Mouse (Mus musculus) forebrain, embryonic 15.5 days (tissue): ENCODE data around the gene Znfx1. TPM values are rescaled to one million over a fixed set of nuclear protein-coding genes. Genes with fewer than 3 reads are reported as not detected.
A peak's percentile ranks its signal among the peaks of the same experiment; 100 is the strongest.
"Not testable (repeated sequence)": the region's sequence is repeated elsewhere in the genome, so short reads cannot be mapped to it uniquely, and the experiment has no call there.

Source experiments
- ATAC-seq: fragments of 200-750 bp; cut with Nextera tagmentation; replicated peaks from 2 replicates; pipeline ENCODE4 v1.8.0; 2017; ENCODE audit warnings: mild to moderate bottlenecking, moderate TSS enrichment, moderate library complexity
- H3K27ac ChIP-seq: fragments of 300-500 bp; sonication (generic); replicated peaks from 2 replicates; pipeline ENCODE4 v1.5.1; 2015; ENCODE audit warnings: mild to moderate bottlenecking, inconsistent platforms
- H3K27me3 ChIP-seq: fragments of 300-500 bp; sonication (generic); 2 replicates; pipeline ENCODE4 v1.6.1; 2015; ENCODE audit warnings: inconsistent platforms
- H3K36me3 ChIP-seq: fragments of 300-500 bp; sonication (generic); 2 replicates; pipeline ENCODE4 v1.6.1; 2015; ENCODE audit warnings: mild to moderate bottlenecking, inconsistent platforms
- H3K4me1 ChIP-seq: fragments of 300-500 bp; sonication (generic); 2 replicates; pipeline ENCODE4 v1.6.1; 2015; ENCODE audit warnings: inconsistent platforms
- H3K4me2 ChIP-seq: fragments of 300-500 bp; sonication (generic); replicated peaks from 2 replicates; pipeline ENCODE4 v1.6.1; 2015; ENCODE audit warnings: mild to moderate bottlenecking, inconsistent platforms
- H3K4me3 ChIP-seq: fragments of 300-500 bp; sonication (generic); 2 replicates; pipeline ENCODE4 v1.5.1; 2015; ENCODE audit warnings: mild to moderate bottlenecking, inconsistent platforms
- H3K9ac ChIP-seq: fragments of 300-500 bp; sonication (generic); replicated peaks from 2 replicates; pipeline ENCODE4 v1.6.1; 2015; ENCODE audit warnings: mild to moderate bottlenecking, inconsistent platforms
- H3K9me3 ChIP-seq: fragments of 300-500 bp; sonication (generic); 2 replicates; pipeline ENCODE4 v1.6.1; 2016; ENCODE audit warnings: inconsistent platforms
- WGBS: fragments of 180-500 bp; shearing (Covaris S2); methylation state at CpG from one replicate; pipeline ENCODE4 v1.1.7; 2015; ENCODE audit warnings: mixed read lengths; 5-methylcytosine and 5-hydroxymethylcytosine counted together
- polyA plus RNA-seq: library from polyadenylated mRNA; unstranded; fragments of >200 nt; fragmentation: Nextera tagmentation; extraction: Ambion mirVana; gene quantifications from 2 replicates; pipeline ENCODE4 v1.2.1, GENCODE M21; 2015

Znfx1 gene
- polyA plus RNA-seq, 1 experiment from 2014 or later = 7.2 TPM

- Histone ChIP-seq H3K4me3 (no peak overlapping the region), H3K27ac (no peak overlapping the region), H3K27me3 (no peaks in the 10 kb centered on the region), H3K36me3 (peaks cover 98% of the 10 kb centered on the region), H3K9ac (no peak overlapping the region), H3K4me2 (no peak overlapping the region), H3K4me1 (no peaks in the 10 kb centered on the region), H3K9me3 (no peaks in the 10 kb centered on the region)
- no peak for ATAC-seq
- 93% methylated on average over 7 of the region's 7 CpGs for WGBS
Measured at GRCm38 (mm10) chr2:167038716-167039115, 24.1 kb downstream of the Znfx1 start.

GRCm38 (mm10) chr2:167038297-167038696 lies 24.5 kb downstream of the Znfx1 start:
- WGBS = 87% methylated on average over 6 of the region's 6 CpGs
- Histone ChIP-seq H3K4me1 (no peaks in the 10 kb centered on the region), H3K27ac (no peak overlapping the region), H3K9ac (no peak overlapping the region), H3K36me3 (peaks cover 99% of the 10 kb centered on the region), H3K27me3 (no peaks in the 10 kb centered on the region), H3K4me3 (no peak overlapping the region), H3K9me3 (no peaks in the 10 kb centered on the region), H3K4me2 (no peak overlapping the region)
- ATAC-seq = no peak

GRCm38 (mm10) chr2:167037710-167038109 lies 25.1 kb downstream of the Znfx1 start:
- no peak overlapping the region for H3K4me3 ChIP-seq
- no peak for ATAC-seq

GRCm38 (mm10) chr2:167030507-167030906 lies 32.3 kb downstream of the Znfx1 start:
- Histone ChIP-seq H3K9ac (no peak overlapping the region), H3K4me1 (no peaks in the 10 kb centered on the region), H3K36me3 (peaks cover 85% of the 10 kb centered on the region), H3K4me2 (no peak overlapping the region), H3K27me3 (no peaks in the 10 kb centered on the region), H3K9me3 (no peaks in the 10 kb centered on the region), H3K4me3 (no peak overlapping the region), H3K27ac (no peak overlapping the region)
- no peak for ATAC-seq
- 90% methylated on average over 4 of the region's 4 CpGs for WGBS

More at GRCm38 (mm10) chr2:167037710-167038109, 25.1 kb downstream of the Znfx1 start:
- Histone ChIP-seq H3K27me3 (no peaks in the 10 kb centered on the region), H3K9me3 (no peaks in the 10 kb centered on the region), H3K9ac (no peak overlapping the region), H3K36me3 (peaks cover 95% of the 10 kb centered on the region), H3K4me2 (no peak overlapping the region), H3K4me1 (no peaks in the 10 kb centered on the region), H3K27ac (no peak overlapping the region)
- 95% methylated on average over 12 of the region's 12 CpGs for WGBS

- Histone ChIP-seq H3K4me1 (no peaks in the 10 kb centered on the region), H3K27ac (no peak overlapping the region), H3K9ac (no peak overlapping the region), H3K4me2 (no peak overlapping the region), H3K4me3 (no peak overlapping the region), H3K36me3 (peaks cover 81% of the 10 kb centered on the region), H3K27me3 (no peaks in the 10 kb centered on the region), H3K9me3 (no peaks in the 10 kb centered on the region)
- ATAC-seq = no peak
- 94% methylated on average over 7 of the region's 7 CpGs for WGBS
Measured at GRCm38 (mm10) chr2:167028553-167028952, 34.3 kb downstream of the Znfx1 start.

GRCm38 (mm10) chr2:167019396-167019795 lies 43.4 kb downstream of the Znfx1 start:
- H3K4me1 ChIP-seq = peaks cover 25% of the 10 kb centered on the region
- H3K9ac ChIP-seq = no peak overlapping the region
- peaks cover 56% of the 10 kb centered on the region for H3K36me3 ChIP-seq
- WGBS = 94% methylated on average over 10 of the region's 10 CpGs
- H3K9me3 ChIP-seq = no peaks in the 10 kb centered on the region
- ATAC-seq = no peak
- no peak overlapping the region for H3K27ac ChIP-seq
- no peak overlapping the region for H3K4me2 ChIP-seq
- no peak overlapping the region for H3K4me3 ChIP-seq
- no peaks in the 10 kb centered on the region for H3K27me3 ChIP-seq

GRCm38 (mm10) chr2:167015382-167015718 lies 47.5 kb downstream of the Znfx1 start:
- 0% methylated on average over 18 of the region's 21 CpGs for WGBS
- Histone ChIP-seq H3K9me3 (no peaks in the 10 kb centered on the region), H3K27ac (peak overlapping the region; percentile 80; the same call in 1 of the 2 replicates), H3K4me2 (peak overlapping the region; percentile 93), H3K36me3 (peaks cover 22% of the 10 kb centered on the region), H3K4me3 (peak overlapping the region; percentile 95), H3K9ac (peak overlapping the region; percentile 78), H3K4me1 (peaks cover 25% of the 10 kb centered on the region), H3K27me3 (no peaks in the 10 kb centered on the region)
- ATAC-seq = peak; percentile 78

- WGBS = 2% methylated on average over 37 of the region's 37 CpGs
- H3K9me3 ChIP-seq = no peaks in the 10 kb centered on the region
Measured at GRCm38 (mm10) chr2:167014702-167015381, 48.0 kb downstream of the Znfx1 start, which contains the start of gene Ddx27. Gene Ddx27 (plus strand): TSS chr2:167015193.

GRCm38 (mm10) chr2:167010546-167010945 lies 52.3 kb downstream of the Znfx1 start:
- H3K27ac ChIP-seq = no peak overlapping the region
- no peak for ATAC-seq
- H3K9me3 ChIP-seq = no peaks in the 10 kb centered on the region
- no peaks in the 10 kb centered on the region for H3K27me3 ChIP-seq
- 86% methylated on average over 3 of the region's 3 CpGs for WGBS
- H3K9ac ChIP-seq = no peak overlapping the region
- no peak overlapping the region for H3K4me3 ChIP-seq
- no peak overlapping the region for H3K4me2 ChIP-seq
- H3K36me3 ChIP-seq = no peaks in the 10 kb centered on the region
- H3K4me1 ChIP-seq = peaks cover 5% of the 10 kb centered on the region

More at GRCm38 (mm10) chr2:167014702-167015381, 48.0 kb downstream of the Znfx1 start, which contains the start of gene Ddx27:
- H3K4me2 ChIP-seq = peak within 1 kb of the TSS; percentile 93
- ATAC-seq = peak; percentile 88
- peaks cover 17% of the 10 kb centered on the region for H3K36me3 ChIP-seq
- H3K27ac ChIP-seq = peak within 1 kb of the TSS; percentile 80
- peak within 1 kb of the TSS; percentile 78 for H3K9ac ChIP-seq
- H3K27me3 ChIP-seq = no peaks in the 10 kb centered on the region
- peaks cover 25% of the 10 kb centered on the region for H3K4me1 ChIP-seq
- peak within 1 kb of the TSS; percentile 95 for H3K4me3 ChIP-seq

GRCm38 (mm10) chr2:167009483-167009882 lies 53.3 kb downstream of the Znfx1 start:
- Histone ChIP-seq H3K27ac (no peak overlapping the region), H3K4me2 (no peak overlapping the region), H3K9me3 (no peaks in the 10 kb centered on the region), H3K4me1 (peaks cover under 1% of the 10 kb centered on the region), H3K27me3 (no peaks in the 10 kb centered on the region), H3K9ac (no peak overlapping the region), H3K36me3 (no peaks in the 10 kb centered on the region), H3K4me3 (no peak overlapping the region)
- no peak for ATAC-seq
- WGBS = 76% methylated on average over 4 of the region's 4 CpGs

GRCm38 (mm10) chr2:167007565-167007964 lies 55.2 kb downstream of the Znfx1 start:
- not testable (repeated sequence) for H3K4me1 ChIP-seq, H3K27ac ChIP-seq, H3K9ac ChIP-seq, H3K36me3 ChIP-seq, H3K4me2 ChIP-seq, H3K27me3 ChIP-seq, H3K4me3 ChIP-seq, H3K9me3 ChIP-seq, ATAC-seq
- 81% methylated on average over 4 of the region's 4 CpGs for WGBS

- H3K4me2 ChIP-seq = no peak overlapping the region
- no peak overlapping the region for H3K4me3 ChIP-seq
- no peaks in the 10 kb centered on the region for H3K4me1 ChIP-seq
- WGBS = 75% methylated on average over 13 of the region's 13 CpGs
- ATAC-seq = no peak
- H3K27ac ChIP-seq = no peak overlapping the region
- no peaks in the 10 kb centered on the region for H3K27me3 ChIP-seq
- H3K36me3 ChIP-seq = no peaks in the 10 kb centered on the region
- H3K9me3 ChIP-seq = no peaks in the 10 kb centered on the region
- H3K9ac ChIP-seq = no peak overlapping the region
Measured at GRCm38 (mm10) chr2:167007001-167007491, 55.8 kb downstream of the Znfx1 start.

- Histone ChIP-seq H3K9ac (no peak overlapping the region), H3K27ac (no peak overlapping the region), H3K27me3 (no peaks in the 10 kb centered on the region), H3K9me3 (no peaks in the 10 kb centered on the region), H3K4me1 (no peaks in the 10 kb centered on the region), H3K36me3 (no peaks in the 10 kb centered on the region), H3K4me3 (no peak overlapping the region), H3K4me2 (no peak overlapping the region)
- 86% methylated on average over 2 of the region's 2 CpGs for WGBS
- no peak for ATAC-seq
Measured at GRCm38 (mm10) chr2:167006355-167006754, 56.5 kb downstream of the Znfx1 start.
